Mouse (Mus musculus): Measurements from ENCODE around the gene Utrn.

Utrn gene

DNA sequence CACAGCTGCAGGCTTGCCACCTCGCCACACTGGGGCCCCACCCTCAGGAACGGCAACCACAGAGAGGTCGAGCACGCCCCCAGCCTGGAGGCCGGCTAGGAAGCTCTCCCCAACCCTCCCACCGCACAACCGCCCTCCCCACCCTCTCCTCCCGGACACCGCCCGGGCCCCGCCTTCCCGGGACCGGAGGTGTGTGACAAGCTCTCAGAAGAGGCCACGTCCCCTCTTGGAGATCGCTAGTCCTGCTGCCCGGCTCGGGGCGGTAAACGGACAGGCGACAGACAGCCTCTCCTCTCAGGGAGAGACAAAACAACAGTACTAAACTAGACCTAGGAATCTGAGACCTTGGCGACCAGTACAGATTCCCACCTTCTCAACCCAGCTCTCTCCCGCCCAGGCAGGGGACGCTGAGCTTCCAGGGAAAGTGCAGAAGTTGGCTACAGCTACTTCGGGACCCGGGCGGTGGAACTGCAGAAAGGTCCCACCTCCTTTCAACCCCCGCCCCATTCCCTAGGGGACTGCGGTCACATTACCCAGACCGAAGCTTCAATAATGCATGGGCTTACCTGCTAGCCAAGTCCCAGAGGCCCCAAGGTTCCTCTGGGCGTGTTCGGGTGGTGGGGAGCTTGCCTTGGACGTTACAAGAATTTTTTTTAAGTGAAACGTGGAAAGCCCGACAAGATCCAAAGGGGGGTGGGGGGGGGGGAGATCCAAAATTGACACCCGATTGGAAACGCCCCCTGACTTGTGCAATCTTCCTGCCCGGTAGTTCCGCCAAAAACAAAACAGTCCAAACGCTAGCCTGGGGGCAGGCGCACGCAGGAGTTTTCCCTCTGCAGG lies 756 bp downstream of the Utrn start:
- peak; percentile 49 to 64 for DNase-seq

DNA sequence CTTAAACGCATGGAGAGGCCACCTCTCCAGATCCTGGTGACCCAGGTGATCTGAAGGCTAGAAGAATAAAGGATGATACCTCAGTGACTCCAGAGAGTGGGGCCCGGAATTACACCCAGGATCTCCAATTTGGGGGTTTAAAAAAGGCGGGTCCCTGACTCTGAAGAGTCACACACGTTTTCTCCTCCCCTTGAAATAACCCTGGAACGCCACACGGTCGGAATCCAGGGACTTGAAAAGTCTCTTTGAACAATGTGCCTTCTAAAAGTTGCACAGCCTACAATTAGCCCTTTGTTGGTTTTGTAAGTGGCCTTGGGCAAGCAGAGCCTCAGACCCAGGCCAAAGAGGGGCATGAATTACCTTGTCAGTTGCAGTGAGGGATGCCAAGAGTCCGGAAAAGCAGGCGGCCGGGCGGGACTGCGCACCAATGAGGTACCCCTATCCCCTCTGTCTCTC lies 1.4 kb downstream of the Utrn start:
- DNase-seq, result no peak

DNA sequence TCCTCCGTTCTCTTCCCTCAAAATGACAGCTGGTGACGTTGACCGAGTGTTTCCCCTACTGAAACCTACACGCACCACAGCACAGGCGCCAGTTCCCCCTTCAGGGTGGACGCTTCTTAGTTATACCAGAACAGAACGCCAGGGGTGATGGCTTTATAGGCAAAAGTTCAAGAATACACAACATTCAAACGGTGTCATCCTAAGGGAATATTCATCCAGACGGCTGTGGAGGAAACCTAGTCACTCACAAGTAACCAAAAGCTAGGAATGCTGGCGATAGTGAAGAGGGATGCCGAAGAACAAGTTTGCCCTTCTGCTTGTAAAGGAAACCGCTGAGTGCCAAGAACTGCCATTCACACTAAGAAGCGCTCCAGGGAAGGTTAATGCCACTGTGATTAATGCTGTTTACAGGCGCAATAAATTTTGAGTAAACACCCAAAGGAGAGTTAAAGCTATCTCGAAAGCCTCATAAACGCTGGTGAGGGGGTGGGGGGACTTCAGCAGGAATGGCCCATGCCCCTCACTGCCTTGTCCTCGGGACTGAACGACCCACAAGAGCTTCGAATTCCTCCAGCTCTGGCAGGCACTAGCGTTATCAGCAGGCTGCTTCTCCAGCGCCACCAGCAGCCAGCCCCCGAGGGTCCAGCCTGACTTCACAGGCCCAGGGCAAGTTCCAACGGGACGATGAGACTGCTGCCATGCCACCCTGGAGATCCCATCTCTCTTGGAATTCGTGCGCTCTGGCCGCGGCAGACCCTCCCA lies 2.0 kb downstream of the Utrn start:
- peak; percentile 25 to 31 for DNase-seq

DNA sequence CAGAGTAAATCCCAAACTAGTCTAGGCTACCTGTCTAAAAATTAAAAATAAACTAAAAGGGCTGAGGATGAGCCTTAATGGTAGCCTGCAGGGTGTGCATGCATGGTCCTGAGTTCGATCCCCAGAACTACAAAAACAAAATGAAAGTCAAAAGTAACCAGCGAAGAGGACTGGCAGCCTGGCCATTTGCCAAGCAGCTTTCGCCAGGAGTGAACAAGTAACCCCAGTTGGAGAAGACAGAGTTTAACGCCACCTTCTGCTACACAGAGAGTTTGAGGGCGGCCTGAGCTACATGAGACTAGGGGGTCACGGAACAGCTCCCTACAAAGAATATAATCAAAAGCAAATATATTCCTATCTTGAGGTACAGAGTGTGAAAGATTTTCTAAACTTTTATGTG lies 4.0 kb downstream of the Utrn start:
- DNase-seq, result no peak

DNA sequence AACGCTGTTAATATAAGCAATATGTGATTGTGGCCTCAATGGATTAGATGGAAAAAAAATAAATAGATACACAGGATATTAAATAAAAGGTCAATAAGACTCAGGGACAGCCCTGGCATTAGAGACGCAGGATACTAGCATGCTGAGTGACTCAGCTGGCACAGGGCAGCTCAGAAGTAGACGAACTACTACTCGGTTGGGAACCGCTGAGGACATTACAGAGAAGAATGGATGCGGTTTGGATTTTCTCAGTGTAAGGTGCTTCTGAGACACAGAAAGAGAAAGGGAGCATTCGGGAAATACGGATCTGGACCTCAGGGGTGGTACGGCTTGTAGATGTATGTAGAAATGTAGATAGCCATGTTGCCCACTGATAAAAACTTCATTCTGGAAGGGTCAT lies 5.6 kb downstream of the Utrn start:
- no peak for DNase-seq

DNA sequence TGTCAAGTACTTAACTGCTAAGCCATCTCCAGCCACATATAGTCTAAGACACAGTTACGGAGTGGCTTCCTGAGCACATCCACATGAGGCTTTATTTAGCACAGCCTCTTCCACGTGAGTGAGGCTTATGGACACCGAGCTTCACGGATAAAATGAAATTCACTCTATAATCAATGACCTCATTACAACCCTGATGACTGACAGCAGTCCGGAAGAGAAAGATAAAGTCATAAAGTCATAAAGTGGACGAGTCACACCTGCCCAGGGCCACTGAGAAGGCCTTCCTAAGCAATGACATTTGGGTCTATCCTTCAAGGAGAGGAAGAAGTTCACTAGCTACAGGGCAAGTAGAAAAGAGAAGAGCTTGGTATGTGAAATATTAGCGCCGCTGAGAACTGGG lies 7.1 kb downstream of the Utrn start:
- no peak for DNase-seq

DNA sequence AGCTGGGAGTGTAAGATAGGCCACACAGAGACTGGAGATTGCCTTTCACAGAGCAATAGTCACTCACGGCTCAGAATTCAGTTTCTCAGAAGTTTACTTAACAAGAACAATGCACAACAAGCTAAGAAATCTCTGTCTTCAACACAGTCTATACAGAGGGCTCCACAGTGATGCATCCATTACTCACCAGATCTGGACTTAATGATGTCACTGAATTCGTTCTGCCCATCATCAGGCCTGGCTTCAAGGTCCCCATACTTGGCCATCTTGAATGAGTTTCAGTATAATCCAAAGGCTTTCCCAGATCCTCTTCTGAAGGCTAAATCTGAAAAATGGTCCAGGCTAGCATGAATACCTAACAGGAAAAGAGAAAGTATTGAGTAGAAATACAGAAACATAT lies 7.8 kb downstream of the Utrn start:
- DNase-seq, result no peak

DNA sequence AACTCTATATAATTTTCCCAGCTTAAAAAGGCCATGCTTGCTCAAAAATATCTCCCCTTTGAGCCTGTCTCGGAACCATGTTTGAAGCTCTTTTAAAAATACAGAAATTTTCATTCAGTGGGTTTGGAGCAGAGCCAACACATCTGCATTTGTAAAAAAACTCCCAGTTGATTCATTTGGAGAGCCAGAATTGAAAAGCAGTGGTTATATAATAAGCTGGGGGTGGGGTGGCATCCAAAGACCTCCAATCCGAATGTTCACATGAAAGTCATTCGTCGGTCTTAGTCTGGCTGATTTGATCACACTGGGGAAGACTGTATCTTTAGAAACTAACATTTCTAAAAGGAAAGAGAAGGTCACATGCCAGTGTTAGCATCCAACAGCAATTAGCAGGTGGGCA lies 8.4 kb downstream of the Utrn start:
- DNase-seq, result no peak

DNA sequence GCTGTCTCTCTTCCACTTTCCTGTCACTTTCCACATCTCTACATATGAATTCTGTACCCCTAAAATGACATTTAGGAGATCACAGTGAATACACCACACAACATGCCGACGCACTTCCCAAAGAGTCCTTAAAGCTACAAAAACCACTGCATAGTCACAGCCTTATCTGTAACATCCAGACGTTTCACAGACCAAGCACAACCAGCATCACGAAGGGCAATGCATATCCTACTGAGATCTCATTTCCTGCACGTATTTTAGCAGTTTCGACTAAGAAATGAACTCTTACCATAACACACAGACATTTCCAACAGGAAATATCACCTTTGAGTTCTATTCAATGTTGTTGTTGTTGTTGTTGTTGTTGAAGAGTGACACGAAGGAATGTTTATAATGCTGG lies 8.8 kb downstream of the Utrn start:
- no peak for DNase-seq

DNA sequence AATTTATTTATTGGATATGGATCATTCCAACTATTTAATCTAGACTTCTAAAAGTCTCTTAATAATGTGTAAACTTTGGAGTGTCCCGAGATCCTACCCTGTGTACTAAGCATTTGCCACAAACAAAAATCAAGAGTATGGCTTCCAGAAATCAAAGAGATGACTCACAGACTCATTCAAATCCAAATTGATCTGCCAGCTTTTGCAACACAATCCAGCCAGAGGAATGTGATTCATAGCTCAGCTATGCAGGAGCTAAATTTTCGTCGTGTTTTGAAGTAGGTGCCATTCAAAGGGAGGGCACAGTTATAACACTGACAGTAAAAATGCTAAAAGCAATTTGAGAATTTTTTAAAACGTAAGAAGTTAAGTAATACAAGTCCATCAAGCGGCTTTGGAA lies 11.1 kb downstream of the Utrn start:
- DNase-seq, result no peak

DNA sequence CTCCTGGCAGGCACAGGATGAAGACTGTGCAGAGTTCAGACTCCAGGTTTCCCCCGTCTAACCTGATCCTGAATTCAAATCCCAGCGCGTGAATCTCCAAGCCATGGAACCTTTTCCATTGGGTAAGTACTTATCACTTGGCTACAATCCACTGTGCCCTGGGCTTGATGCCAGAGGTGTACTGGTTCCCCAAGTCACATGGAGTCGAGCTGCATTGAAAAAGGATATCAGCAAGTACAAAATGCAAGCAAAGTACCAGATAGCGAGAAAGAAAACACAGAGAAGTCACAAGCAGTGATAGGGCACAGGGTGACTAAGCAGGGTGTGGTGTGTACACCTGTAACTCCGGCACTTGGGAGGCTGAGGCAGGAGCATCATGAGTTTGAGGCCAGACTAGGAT lies 14.9 kb downstream of the Utrn start:
- DNase-seq, result peak; percentile 42 to 50

DNA sequence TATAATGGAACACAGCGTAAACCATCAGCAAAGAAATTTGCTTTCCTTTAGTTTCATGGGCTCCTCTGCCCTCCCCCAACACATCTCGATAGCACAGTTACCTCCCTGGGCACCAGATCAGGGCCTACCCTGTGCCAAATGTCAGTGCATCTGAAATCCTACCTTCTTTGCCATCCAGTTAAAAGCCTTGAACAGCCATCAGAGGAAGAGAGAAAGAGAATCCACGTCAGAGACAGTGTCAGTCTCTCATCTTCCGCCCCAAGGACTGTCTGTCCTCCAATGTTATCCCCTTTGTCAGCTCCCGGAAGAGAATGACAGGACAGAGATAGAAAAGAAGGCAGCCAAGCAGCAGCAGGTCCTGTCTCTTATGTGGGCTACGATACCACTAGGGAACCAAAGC lies 15.4 kb downstream of the Utrn start:
- peak; percentile 31 to 42 for DNase-seq

DNA sequence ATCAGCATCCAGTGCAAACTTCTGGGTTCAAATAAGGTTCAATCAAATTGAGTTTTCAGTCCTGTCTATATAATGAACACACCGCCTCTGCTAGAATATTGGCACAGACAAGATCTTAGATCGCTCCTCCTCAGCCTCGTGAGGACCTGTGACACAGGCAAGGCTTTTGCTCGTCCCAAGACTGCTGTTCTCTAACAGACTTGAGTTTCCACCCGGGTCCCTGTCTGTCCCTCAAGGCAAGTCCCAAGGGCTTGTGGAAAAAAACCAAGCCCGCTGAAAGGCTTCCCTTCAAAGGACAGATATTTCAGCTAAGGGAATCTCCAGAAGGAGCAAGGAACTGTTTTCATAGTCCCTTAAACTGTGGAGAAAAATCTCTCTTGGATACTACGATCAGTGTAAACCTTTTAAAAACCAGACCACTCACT lies 16.0 kb downstream of the Utrn start:
- DNase-seq, result no peak

DNA sequence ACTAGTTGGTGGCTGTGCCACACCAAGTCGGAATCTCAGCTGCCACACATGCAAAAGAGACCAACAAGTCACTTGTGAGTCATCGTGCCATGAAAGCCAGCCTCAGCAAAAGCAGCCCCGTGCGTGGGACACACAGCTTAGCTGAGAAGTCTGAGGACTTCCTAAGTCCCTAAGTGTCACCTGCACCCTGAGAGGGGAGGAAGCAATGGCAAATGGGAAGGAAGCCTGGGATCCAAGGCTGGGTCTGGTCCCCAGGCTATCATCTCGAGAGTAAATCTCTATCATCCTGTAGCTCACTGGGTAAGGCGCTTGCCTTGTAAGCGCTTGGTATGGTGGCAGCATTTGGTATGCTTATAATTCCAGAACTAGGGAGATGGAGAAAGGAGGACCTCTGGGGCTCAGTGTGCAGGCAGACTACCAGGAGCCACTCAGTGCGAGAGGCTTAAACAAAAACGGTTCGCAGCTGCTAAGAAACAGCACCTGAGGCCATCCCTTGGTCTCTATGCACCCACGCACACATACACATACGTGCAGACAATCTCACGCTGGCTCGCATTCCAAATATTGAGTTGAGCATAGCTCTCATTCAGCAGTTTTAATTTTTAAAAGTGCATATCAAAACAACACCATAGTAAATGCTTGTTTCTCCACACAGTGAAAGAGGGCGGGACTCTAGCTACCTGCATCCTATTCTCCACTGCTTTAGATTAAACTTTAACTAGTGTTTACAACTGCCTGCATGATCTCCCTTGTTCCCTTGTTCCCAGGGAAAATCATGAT lies 16.6 kb downstream of the Utrn start:
- DNase-seq, result no peak

DNA sequence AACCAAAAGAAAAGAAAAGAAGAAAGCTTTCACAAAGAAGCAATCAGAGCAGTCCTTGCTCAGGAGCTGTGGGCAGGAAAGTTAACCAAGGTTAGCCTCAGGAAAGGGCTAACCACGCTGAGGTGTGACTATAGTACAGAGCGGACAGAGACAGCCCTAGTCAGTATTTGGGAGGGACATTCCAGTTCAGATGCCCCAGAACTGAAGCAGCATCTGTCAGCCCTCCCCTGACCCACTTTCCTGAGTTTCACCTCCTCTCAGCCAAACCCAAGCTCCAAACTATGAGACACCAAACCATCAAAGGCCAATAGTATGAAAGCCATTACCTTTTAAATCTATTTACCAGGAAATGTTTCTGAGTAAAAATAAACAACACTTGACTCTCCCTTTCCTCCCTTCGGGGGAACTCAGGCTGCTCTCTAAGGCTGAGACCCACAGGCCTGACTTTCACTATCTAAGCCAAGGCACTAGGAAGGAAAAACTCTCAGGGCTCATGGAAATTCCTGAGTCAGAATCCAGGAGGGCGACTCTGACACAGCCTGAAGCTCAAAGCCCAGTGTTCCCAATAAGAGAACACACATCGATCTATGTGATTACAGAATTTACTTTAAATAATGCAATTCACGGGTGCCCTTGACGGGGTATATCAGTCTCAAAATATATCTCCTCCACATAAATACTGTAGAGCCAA lies 18.2 kb downstream of the Utrn start:
- DNase-seq, result no peak

DNA sequence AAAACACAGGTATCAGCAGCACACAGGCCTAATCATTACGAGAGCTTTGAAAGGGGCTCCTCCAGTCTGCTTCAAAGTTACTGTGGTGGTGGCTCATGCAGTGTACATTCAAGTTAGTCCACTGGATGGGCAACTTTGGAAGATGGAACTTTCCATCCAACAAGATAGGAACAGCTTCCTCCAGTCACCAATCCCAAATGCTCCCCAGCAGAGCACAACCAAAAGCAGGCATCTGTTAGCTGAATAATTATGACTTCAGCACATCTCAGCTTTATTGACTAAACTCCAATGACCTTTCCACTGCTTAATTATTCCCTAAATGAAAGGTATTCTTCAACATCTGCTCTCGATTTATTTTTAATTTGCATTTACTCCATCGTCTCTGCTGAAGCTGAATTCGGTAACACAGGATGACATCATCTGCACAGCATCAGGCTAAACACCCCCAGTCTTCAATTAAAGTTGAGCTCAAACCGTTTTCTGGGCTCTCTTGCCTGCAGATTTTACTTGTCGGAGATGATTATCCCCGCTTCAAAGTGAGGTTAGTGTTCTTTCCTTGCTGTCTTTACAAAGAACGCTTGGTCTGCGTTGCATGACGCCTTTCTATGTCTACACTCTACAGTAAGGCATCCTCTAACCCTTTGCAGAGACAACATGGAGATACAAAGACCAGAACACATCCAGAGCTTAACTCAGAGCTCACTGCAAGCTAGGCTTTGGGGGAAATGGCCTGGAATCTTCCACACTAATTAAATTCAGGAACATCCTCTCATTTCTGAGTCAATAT lies 20.6 kb downstream of the Utrn start:
- DNase-seq, result no peak

DNA sequence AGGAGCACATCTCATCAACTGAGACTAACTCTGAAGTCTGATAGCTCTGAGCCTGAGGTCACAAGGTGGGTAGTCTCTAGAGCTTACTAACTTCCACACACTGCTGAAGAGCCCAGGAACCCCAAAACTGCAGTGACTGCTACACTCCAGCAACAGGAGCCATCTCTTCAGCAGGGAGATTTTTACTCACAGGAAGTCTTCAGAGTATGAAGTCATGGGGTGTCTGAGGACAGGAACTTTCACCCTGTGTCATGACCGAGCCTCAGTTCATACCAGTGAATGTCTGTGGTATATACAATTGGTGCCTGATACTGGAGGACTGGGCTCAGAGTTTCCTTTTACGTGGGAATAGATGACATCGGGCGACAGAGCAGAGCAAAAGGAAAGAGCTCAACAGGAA lies 26.6 kb downstream of the Utrn start:
- no peak for DNase-seq

DNA sequence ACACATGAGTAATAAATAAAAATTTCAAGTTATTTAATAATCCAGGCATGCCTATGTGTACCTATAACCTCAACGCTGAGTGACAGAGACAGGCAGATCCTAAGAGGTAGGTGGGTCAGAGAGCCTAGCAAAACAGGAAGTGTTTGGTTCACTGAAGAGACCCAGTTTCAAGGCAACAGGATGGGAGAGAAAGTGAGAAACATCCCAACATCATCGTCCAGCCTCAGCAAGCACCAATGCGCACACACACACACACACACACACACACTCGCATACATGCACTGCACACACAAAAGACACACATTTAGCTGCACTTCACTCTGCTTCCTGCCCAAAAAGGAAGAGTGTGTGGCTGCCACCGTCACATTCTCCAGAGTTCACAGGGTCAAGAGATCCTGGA lies 27.7 kb downstream of the Utrn start:
- no peak for DNase-seq

DNA sequence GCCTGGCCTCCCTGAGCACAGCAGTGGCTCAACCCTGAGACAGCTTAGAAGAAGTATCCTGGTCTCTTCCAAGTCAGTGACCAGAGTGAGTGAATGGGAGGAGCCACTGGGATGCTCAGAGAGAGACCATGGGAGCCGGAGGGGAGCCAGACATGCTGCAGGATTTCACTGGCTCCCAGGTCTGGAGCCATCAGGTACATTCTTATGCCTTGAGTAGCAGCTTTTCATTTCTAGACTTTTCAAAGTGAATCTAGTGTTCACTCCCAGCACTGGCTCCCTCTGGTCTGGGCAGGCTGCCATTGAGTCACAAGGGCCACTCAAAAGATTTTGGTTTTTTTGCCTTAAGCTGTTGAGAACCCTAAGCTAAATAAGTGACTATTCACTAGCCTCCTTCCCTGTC lies 31.5 kb downstream of the Utrn start:
- DNase-seq, result peak in 1 of 2 experiments; percentile 27

DNA sequence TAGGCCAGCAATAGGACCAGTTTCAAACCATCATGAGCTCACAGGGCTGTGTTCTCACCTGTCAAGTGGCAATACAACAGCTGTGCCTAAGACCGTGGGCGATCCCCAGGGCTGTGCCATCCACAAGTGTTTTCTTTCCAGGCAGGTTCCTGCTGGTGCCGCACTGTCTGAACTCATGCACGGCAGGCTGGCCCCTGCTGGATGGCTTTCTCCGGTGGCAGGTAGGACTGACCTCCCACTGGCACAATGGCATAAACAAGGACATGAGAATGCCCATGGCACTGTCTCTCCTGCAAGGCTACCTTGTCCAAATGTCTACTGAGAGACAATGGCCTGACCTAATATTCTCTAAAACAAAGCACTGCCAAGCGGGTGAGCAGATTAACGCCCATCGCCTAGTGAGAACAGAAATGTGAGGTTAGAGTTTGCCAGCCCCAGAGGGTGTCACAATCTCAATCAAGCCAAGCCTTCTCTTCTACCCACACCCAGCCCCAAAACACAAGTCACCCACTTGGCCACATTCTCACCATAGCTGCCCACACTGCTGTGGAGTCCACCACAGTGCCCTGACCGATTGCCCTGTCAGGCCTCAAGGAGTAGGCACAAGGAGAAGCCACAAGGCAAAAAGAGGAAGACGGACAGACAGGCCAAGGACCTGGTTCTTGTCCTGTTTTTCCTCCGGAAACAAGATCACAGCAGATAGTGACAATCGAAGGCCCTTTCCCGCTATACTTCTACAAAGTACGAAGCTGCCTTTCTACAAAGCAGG lies 32.9 kb downstream of the Utrn start:
- DNase-seq, result no peak

DNA sequence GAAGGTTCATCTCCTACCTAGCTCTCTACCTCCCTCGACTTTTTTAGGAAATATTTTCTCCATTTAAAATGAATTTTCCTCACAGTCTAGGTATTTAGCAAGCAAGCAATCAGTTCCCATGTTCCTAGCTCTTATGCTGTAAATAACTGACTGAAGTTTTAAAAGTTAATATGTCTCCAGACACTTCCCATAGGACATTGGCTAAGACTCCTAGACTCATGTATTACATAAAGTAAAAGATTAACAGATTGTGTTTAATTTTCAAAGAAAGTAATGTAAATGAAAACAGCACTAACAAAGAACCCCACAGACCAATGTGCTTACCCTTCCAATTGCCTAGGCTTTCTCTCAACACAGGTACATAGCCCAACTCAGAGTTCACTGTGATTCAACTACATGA lies 35.0 kb downstream of the Utrn start:
- DNase-seq, result no peak

Measured in cerebellum, postnatal 36 days (tissue).